Mouse (Mus musculus) heart, embryonic 16.5 days (tissue): ENCODE measurements around the gene Secisbp2l. TPM values are rescaled to one million over a fixed set of nuclear protein-coding genes. Genes with fewer than 3 reads are reported as not detected.

ENCODE experiments used
- ATAC-seq: fragments of 200-750 bp; cut with Nextera tagmentation; replicated peaks from 2 replicates; pipeline ENCODE4 v1.8.0; 2017; ENCODE audit warnings: moderate number of reproducible peaks; ENCODE audit not compliant: insufficient read depth, low FRiP score; ENCODE audit errors: extremely low read depth
- H3K27ac ChIP-seq: fragments of 300-500 bp; sonication (generic); 2 replicates; pipeline ENCODE4 v1.5.1; 2014; ENCODE audit warnings: mild to moderate bottlenecking, low read length, control low read depth, moderate library complexity
- H3K27me3 ChIP-seq: fragments of 300-500 bp; sonication (generic); 2 replicates; pipeline ENCODE4 v1.6.1; 2014; ENCODE audit warnings: low read length, mixed read lengths; ENCODE audit not compliant: control insufficient read depth, insufficient read depth
- H3K36me3 ChIP-seq: fragments of 300-500 bp; sonication (generic); 2 replicates; pipeline ENCODE4 v1.6.1; 2014; ENCODE audit not compliant: control insufficient read depth, insufficient read depth
- H3K4me1 ChIP-seq: fragments of 300-500 bp; sonication (generic); 2 replicates; pipeline ENCODE4 v1.6.1; 2014; ENCODE audit warnings: low read length, mixed read lengths; ENCODE audit not compliant: control insufficient read depth, insufficient read depth
- H3K4me2 ChIP-seq: fragments of 300-500 bp; sonication (generic); 2 replicates; pipeline ENCODE4 v1.6.1; 2014; ENCODE audit warnings: low read depth, mild to moderate bottlenecking, control low read depth, low read length
- H3K4me3 ChIP-seq: fragments of 300-500 bp; sonication (generic); 2 replicates; pipeline ENCODE4 v1.5.1; 2014; ENCODE audit warnings: mild to moderate bottlenecking, control low read depth, low read length
- H3K9ac ChIP-seq: fragments of 300-500 bp; sonication (generic); 2 replicates; pipeline ENCODE4 v1.6.1; 2014; ENCODE audit warnings: low read length, control low read depth
- H3K9me3 ChIP-seq: fragments of 300-500 bp; sonication (generic); replicated peaks from 2 replicates; pipeline ENCODE4 v1.6.1; 2016; ENCODE audit warnings: low read length; ENCODE audit not compliant: control insufficient read depth
- WGBS: fragments of 180-500 bp; shearing (Covaris S2); extraction: QIAGEN DNeasy Blood & Tissue Kit; methylation state at CpG from one replicate; pipeline ENCODE4 v1.1.7; 2014; 5-methylcytosine and 5-hydroxymethylcytosine counted together
- polyA plus RNA-seq: library from polyadenylated mRNA; unstranded; fragments of >200 nt; fragmentation: Nextera tagmentation; extraction: Ambion mirVana; gene quantifications from 2 replicates; pipeline ENCODE4 v1.2.1, GENCODE M21; 2015

Secisbp2l gene
- polyA plus RNA-seq: 13.1 and 14.0 TPM in 2 replicates

DNA sequence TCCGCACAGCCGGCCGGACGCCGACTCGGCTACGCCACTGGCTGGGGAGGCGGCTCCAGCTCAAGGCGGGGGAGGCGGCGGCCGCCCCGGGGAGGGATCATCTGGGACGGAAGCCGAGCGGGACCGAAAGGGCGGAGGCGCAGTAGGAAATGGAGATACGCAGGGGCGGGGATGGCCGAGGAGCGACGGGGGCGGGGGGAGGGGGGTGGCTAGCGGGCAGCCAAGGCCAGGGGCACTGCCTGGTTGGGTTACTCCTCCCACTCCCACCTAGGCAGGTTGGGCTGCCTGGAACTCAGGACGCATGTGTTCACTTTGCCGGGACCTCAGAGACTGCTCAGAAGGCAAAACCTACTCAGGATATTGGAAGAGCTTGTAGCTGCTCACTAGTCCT lies at the start of gene Secisbp2l:
TSS of gene Secisbp2l (minus strand) at position 152 of the 391 bp plus-strand sequence.
- WGBS: 1% methylated on average over 27 of the region's 28 CpGs
- Histone ChIP-seq H3K4me3 (peak within 1 kb of the TSS; percentile 83), H3K4me1 (peaks cover 21% of the 10 kb centered on the region), H3K9ac (peak within 1 kb of the TSS; percentile 91), H3K27me3 (no peaks in the 10 kb centered on the region), H3K4me2 (peak within 1 kb of the TSS; percentile 76), H3K27ac (peak within 1 kb of the TSS; percentile 83), H3K9me3 (no peaks in the 10 kb centered on the region), H3K36me3 (no peaks in the 10 kb centered on the region)
- ATAC-seq: peak; percentile 95

DNA sequence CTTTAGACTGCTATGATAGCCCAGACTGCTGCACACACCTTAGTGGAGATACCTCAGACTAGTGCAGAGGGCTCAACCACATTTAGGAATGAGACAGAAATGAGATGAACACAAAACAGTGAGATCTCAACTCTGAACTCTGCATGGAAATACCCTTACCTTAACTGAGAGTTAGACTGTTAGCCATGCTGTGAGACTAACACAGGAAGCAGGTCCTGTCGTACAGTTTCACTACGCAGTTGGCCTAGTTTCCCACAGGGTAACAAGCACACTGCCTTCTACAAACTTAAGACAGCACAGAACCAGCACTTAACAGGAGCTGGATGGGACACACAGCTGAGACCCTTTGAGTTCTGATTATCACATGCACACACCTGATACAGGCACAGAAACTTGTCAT lies 47.3 kb upstream of the Secisbp2l start:
- no peaks in the 10 kb centered on the region for H3K4me1 ChIP-seq
- no peaks in the 10 kb centered on the region for H3K27me3 ChIP-seq
- no peak overlapping the region for H3K9ac ChIP-seq
- no peak overlapping the region for H3K4me3 ChIP-seq
- no peak for ATAC-seq
- no peaks in the 10 kb centered on the region for H3K9me3 ChIP-seq
- WGBS: 96% methylated on average over 2 of the region's 2 CpGs
- no peak overlapping the region for H3K27ac ChIP-seq
- H3K4me2 ChIP-seq: no peak overlapping the region
- H3K36me3 ChIP-seq: peaks cover 27% of the 10 kb centered on the region

DNA sequence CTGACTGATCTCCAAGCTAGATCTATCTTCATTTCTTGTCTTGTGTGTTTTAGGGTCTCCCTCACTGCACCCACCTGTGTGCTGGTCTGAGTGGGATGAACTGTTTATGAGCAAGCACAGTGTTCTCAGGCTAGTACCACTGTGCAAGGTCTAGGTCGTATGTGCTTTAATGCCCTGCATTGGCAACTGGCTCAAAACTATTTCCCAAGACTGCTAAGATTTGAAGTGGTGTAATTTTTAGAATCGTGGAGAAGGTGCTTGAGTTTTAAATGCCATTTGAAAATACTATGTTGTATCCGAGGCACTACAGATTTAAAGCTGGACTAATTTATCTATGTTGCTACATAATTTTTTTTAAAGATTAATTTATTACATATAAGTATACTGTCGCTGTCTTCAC lies 45.2 kb upstream of the Secisbp2l start:
- no peak for ATAC-seq
- Histone ChIP-seq H3K27ac (no peak overlapping the region), H3K4me1 (no peaks in the 10 kb centered on the region), H3K36me3 (peaks cover 18% of the 10 kb centered on the region), H3K4me2 (no peak overlapping the region), H3K9ac (no peak overlapping the region), H3K4me3 (no peak overlapping the region), H3K9me3 (no peaks in the 10 kb centered on the region), H3K27me3 (no peaks in the 10 kb centered on the region)
- WGBS: 80% methylated on average over 4 of the region's 4 CpGs

DNA sequence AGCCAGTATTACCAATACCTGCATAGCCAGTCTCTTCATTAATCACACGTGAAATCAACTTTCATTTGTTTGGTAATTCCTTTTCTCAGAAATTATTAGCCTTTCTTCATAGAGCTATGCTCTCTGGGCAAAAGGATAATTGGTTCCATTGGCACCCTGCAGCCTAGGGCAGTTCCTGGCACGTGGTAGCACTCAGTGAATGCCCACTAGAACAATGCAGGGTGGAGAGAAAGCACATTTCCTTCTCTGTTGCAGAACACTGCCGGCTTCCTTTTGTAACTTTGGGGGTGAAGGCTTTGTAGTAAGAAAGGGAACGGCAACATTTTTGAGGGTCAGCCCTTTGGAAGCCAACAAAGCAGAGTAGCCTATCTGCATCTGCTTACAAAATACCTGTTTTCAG lies 43.5 kb upstream of the Secisbp2l start:
- Histone ChIP-seq H3K4me2 (no peak overlapping the region), H3K27me3 (no peaks in the 10 kb centered on the region), H3K4me1 (no peaks in the 10 kb centered on the region), H3K36me3 (peaks cover 5% of the 10 kb centered on the region; the same call in 1 of the 2 replicates), H3K4me3 (no peak overlapping the region), H3K9me3 (no peaks in the 10 kb centered on the region), H3K9ac (no peak overlapping the region), H3K27ac (no peak overlapping the region)
- 76% methylated on average over 4 of the region's 4 CpGs for WGBS
- ATAC-seq: no peak

DNA sequence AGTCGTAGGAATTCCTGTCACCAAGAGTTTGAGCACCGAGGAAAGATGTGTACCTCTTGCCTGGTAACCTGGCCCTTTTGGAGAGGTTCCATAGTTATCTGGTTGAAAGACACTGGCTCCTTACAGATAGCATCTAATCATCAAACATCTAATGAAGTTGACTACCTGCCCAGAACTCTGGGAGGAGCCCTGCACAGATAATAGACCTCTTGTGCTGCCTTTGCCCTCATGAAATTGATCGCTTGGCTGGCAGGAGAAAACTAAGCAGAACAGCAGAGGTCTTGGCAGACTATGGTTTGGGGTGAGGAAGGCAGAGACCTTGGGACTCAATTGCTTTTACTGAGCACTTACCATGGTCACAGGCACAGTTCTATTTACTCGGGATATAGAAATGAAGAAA lies 37.7 kb upstream of the Secisbp2l start:
- Histone ChIP-seq H3K4me1 (no peaks in the 10 kb centered on the region), H3K4me3 (no peak overlapping the region), H3K36me3 (no peaks in the 10 kb centered on the region), H3K27me3 (no peaks in the 10 kb centered on the region), H3K9ac (no peak overlapping the region), H3K4me2 (no peak overlapping the region), H3K9me3 (no peaks in the 10 kb centered on the region), H3K27ac (no peak overlapping the region)
- 78% methylated on average over 4 of the region's 4 CpGs for WGBS
- ATAC-seq: no peak

DNA sequence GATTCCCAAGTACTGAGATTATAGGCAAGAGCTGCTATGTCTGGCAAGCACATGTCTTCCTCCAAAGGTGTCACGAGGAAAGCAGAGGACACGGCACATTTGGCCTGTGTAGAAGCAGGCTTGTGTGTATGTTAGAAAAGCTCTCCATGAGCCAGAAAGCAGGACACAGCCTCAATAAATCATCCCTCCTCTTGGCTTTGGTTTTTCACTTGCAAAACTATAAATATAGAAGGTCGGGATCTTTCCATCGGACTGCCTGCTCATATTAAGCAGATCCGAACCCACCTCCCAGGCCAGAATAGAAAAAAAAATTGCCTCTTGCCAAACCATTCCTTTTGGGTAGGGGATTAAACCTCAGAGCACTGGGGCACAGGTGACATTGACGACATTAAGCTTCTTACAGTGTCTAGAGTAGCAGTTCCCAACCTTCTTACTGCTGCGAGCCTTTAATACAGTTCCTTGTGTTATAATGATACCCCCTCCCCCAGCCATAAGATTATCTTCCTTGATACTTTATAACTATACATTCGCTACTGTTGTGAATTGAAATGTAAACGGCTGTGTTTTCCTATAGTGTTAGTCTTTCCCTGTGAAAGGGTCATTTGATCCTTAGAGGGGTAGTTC lies 31.4 kb upstream of the Secisbp2l start:
- Histone ChIP-seq H3K4me3 (no peak overlapping the region), H3K4me2 (no peak overlapping the region), H3K4me1 (no peaks in the 10 kb centered on the region), H3K27me3 (no peaks in the 10 kb centered on the region), H3K9ac (no peak overlapping the region), H3K9me3 (no peaks in the 10 kb centered on the region), H3K36me3 (no peaks in the 10 kb centered on the region), H3K27ac (no peak overlapping the region)
- ATAC-seq: no peak
- WGBS: 63% methylated on average over 9 of the region's 9 CpGs

DNA sequence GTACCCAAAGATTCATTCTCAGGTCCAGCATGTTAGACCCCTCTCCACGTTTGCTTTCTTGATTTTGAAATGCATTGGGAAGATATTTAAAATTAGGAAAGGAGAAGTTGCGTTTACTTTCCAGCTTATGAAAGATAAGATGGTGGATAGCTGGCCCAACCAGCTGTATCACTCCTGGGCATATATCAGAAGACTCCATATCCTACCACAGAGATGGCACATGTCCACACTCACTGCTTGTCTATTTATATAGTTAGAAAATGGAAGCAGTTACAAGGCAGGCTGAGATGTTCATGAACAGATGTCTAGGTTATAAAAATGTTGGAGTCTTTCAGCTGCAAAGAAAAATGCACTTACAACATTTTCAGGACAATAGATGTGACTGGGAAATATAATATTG lies 28.7 kb upstream of the Secisbp2l start:
- no peaks in the 10 kb centered on the region for H3K27me3 ChIP-seq
- no peak overlapping the region for H3K9ac ChIP-seq
- H3K36me3 ChIP-seq: no peaks in the 10 kb centered on the region
- H3K9me3 ChIP-seq: no peaks in the 10 kb centered on the region; the same call in 1 of the 2 replicates
- no peak for ATAC-seq
- no peak overlapping the region for H3K4me2 ChIP-seq
- H3K27ac ChIP-seq: no peak overlapping the region
- H3K4me1 ChIP-seq: no peaks in the 10 kb centered on the region
- no peak overlapping the region for H3K4me3 ChIP-seq
- 62% methylated on average over 2 of the region's 2 CpGs for WGBS

DNA sequence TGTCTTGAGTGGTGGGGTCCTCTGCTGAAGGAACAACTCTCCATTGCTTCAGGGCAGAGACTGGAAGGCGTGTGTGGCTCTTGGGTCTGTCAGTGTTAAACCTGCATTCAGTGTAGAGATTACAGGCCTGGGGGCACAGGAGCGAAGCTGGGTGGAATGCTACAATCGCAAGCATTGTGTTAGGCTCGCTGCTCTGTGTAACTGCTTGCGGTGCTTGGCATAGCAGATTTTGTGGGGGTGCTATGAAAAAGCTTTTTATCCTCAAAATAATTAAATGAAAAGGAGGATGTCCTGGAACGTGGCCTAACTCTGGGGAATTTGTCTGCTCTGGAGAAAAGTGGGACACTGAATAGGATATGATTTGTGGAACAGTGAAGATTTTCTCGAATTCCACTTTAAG lies 26.9 kb upstream of the Secisbp2l start:
- Histone ChIP-seq H3K27me3 (no peaks in the 10 kb centered on the region), H3K9me3 (no peaks in the 10 kb centered on the region; the same call in none of the 2 replicates), H3K4me3 (no peak overlapping the region), H3K4me1 (no peaks in the 10 kb centered on the region), H3K36me3 (no peaks in the 10 kb centered on the region), H3K9ac (no peak overlapping the region), H3K4me2 (no peak overlapping the region), H3K27ac (no peak overlapping the region)
- ATAC-seq: no peak
- 74% methylated on average over 7 of the region's 7 CpGs for WGBS

DNA sequence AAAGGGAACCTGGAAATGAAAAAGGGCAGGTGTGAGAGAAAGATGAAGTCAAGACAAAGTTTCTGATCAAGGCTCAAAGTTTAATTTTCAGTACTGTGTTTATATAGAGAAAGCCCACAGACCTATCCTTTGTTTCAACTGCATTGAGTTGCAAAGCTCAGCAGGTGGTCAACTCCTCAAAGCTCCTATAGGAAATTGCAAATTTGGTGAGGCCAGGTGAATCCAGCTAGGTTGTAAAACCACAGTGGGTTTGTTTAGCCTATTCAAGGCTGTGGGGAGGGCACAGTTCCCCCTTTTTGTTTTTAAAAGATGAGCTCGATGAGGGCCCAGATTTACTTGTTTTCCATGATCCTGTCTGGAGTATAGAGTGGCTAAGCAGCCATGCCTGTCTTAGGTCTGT lies 23.2 kb upstream of the Secisbp2l start:
- 48% methylated on average over 1 of the region's 1 CpGs for whole genome bisulfite sequencing
- H3K4me2 ChIP-seq: no peak overlapping the region
- H3K36me3 ChIP-seq: no peaks in the 10 kb centered on the region

More for the DNA sequence above, 23.2 kb upstream of the Secisbp2l start:
- Histone ChIP-seq H3K4me3 (no peak overlapping the region), H3K27ac (no peak overlapping the region), H3K9ac (no peak overlapping the region), H3K4me1 (peaks cover 5% of the 10 kb centered on the region), H3K27me3 (no peaks in the 10 kb centered on the region), H3K9me3 (no peaks in the 10 kb centered on the region; the same call in none of the 2 replicates)
- ATAC-seq: no peak
